Mouse (Mus musculus) cerebral cortex, adult 2 months (tissue): ENCODE measurements around the gene Sucla2.

Source experiments
- WGBS: fragments of 180-500 bp; shearing (Covaris S2); methylation state at CpG from one replicate; pipeline ENCODE4 v1.1.7; 2018; 5-methylcytosine and 5-hydroxymethylcytosine counted together

Gene Sucla2

DNA sequence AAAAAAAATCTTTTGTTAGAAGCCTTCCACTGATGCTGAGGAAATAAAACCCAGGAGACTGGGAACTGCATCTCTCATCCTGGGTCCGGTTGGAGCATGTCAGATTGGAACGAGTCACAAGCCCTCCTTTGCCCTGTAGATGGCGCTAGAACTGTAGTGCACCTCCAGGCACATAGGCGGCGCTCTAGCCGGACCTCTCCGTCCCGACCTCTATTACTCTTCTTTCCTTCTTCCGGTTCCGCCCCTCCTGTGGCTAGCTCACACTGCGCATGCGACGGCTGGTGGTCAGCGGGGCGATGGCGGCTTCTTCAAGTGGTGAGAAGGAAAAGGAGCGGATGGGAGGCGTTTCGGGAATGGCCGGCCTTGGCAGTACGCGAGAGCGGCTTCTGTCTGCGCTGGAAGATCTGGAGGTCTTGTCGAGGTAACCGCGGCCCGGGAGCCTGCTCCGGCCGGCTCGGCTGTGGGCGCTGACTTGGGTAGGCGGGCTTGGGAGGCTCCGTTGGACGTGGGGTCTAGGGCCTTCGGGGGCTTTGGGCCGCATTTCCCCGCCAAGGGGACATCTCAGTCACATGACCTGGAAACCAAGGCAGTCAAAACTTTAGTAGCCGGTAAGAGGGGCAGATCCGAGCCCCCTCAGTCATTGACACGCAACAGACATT is 15.2 kb upstream of the Sucla2 start, which contains the start of gene Med4:
Gene Med4, plus strand, starts transcription at position 261 of the 659 bp plus-strand sequence.
- WGBS = under 1% methylated on average over 41 of the region's 41 CpGs

DNA sequence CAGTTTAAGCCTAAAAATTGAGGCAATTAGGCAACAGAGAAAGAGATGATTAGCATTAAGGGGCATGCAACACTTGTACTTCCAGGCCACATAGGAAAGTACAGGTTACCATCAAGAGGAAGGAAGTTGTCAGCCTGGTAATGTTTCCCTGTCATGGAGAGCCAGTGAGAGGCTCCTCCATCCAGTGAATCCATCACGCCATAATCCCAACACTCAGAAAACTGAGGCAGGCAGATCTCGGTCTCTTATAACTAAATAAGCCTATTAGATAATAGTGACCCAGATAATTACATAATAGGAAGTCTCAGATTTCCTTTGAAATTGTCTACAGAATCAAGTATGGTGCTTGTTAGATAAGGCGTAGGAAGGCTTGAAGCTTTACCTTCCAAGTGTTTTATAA is 983 bp upstream of the Sucla2 start:
- WGBS = 65% methylated on average over 3 of the region's 3 CpGs

DNA sequence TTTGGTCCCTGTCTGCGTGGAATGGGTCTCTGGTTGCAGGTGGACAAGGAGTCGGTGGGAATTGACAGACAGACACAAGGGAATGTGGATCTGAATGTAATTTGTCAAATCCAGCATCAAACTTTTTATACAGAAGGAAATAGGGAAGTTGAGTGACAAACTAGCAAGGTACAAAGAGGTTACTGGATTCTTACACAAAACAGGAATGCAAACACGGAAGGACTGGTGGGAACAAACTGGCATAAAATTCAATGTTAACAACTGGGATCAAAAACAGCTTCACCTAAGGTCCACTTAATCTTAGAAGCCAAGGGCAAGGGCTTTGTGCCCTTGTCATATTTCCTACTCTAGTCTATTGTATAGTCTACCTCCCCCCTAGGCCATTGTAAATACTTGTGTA is 3.5 kb downstream of the Sucla2 start:
- WGBS = 88% methylated on average over 3 of the region's 3 CpGs

DNA sequence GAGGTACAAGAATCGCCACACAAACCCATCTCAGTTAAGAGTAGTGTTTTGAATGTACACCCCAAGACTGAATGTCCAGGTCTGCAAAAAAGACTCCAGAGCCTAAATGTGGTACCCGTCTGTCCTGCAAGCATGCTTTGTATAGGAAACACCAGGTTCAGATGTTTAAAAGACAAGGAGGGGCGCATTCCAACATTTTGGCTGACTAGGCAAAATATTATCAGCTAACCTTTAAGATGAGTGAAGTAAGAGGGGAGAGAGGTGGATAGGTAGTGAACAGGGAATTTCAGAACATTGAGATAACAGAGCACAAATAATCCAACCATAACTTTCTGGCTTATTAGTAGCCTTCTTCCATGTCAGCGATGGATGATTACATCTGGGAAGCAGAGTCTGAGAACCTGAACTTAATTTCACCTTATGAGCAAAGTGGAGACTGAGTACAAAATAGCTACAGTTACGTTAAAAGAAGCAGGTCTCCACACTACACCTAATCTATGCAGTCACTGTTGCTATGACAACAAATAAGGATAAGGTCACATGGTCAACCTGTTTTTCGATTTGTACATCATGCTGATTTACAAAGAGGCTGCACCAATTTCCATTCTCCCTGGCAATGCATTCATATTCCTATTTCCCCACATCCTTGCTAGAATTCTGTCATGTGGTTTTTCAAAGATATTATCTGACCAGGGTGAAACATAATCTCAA is 8.8 kb downstream of the Sucla2 start:
- 70% methylated on average over 6 of the region's 6 CpGs for WGBS

DNA sequence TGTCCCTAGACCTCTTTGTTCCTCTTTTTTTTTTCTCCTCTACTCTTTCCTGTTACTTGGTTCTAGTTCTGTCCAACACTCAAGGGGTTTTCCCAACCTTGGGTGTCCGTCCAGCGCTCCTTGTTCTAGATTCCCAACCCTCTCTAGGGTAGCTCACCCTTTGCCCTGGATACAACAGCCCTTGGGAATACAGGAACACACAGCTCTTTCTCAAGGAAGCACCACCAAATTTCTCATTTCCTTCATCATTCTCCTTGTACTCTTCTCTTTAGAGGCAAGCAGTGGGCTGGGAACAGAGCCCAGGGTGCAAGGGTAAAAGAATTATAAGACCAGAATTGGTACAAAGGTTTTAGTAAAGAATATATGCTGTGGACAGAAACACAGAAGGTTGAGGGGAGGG is 10.5 kb downstream of the Sucla2 start:
- 84% methylated on average over 2 of the region's 2 CpGs for WGBS

DNA sequence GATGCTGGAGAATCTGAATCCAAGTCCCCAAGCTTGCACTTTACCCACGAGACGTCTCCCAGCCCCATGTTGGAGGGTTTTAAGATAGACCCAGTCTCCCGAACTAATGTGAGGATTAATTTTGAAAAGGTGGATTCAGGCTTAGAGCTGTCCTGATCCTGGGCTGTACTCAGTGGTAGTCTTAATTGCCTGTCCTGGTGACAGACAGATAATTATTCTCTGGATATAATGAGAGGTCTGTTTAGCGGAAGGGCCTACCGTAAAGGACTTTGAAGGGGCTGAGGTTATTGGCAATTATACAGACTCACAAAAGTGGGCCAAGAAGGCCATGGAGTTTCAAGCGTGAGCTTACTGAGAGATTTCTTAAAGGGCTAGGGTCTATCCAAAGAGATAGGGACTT is 18.7 kb downstream of the Sucla2 start:
- 66% methylated on average over 6 of the region's 6 CpGs for WGBS

DNA sequence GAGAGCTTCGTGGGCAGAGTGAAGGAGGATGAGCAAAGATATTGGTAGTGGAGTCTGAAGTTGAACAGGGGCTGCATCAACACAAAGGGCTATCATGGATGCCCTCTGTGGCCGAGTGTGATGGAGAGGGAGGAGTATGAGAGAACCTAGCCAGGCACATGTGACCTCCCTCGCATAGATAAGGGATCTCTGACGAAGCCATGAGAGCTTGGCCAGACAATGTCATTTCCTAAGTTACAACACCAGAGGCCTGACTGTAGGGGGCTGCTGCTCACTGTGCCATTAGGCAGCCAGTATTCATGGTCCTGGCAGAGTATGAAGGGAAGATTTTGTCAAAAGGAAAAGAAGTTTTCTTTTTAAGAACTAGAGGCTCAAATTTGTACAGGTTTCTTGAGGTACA is 21.9 kb downstream of the Sucla2 start:
- 62% methylated on average over 4 of the region's 4 CpGs for WGBS

DNA sequence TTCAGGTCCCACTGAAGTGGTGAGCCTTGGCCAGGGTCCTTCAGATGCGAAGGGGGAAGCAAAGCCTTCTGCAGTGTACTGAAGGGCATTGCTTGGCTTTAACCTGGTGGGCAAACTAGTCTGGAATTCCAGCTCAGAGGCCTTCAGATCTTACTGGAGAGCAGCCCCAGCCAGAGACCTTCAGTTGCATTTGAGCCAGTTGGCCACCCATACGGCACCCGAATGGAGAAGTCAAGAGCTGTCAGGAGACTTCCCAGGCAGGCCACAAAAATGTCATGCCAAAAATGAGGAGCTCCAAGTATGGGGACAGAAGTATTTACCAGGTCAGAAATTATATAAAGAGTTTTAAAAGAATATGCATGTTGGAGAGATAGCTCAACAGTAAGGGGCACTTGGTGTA is 22.9 kb downstream of the Sucla2 start, which contains the start of gene Nudt15:
Gene Nudt15, minus strand, starts transcription at position 192 of the 400 bp plus-strand sequence.
- WGBS = 86% methylated on average over 3 of the region's 3 CpGs

DNA sequence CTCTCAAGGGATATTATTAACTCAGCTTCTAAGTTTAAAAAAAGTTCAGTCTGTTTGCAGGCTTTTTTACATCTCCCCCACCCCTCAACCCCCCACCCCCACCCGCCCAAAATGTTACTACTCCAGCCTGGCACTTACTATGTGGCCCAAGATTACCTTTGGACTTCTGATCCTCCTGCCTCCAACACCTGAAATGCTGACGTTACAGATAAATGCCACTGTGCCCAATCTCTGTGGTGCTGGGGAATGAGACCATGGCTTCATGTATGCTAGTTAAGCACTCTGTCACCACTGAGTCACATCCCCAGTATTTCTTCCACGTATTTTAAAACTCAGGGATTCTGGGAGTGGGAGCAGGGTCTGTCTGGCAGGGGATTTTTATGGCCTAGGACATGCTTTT is 25.2 kb downstream of the Sucla2 start:
- 64% methylated on average over 3 of the region's 3 CpGs for WGBS

DNA sequence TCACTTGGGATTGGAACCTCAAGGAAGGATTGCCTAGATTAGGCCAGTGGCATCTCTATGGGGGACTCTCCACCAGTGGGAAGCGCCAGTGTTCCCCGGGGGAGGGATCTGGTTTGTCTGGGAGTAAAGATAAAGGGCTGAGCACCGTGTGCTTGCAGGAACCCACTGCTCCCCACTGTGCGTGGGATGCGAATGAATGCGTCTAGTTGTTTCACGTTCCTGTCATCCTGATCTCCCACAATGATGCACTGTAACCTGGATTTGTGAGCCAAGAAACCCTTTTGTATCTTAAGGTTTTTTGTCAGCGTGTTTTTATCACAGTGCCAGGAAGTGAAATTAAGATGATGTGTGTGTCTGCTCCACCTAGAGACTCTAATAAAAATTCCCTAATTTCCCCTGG is 25.6 kb downstream of the Sucla2 start:
- WGBS = 32% methylated on average over 8 of the region's 8 CpGs

DNA sequence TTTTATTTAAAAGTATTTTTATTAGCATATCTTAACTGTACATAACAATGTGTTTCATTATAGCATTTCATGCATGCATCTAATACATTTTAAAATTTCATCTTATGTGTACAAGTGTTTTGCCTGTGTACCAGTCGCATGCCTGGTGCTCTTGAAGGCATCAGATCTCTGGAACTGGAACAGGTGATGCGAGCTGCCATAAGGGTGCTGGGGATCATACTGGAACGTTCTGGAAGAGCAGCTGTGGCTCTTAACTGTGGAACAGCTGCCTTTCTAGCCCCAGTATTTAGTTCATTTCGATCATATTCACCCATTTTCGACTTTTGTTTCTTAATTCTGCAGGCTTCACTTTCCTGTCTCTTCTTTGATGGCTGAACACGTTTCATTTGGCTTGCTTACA is 26.0 kb downstream of the Sucla2 start:
- 79% methylated on average over 6 of the region's 6 CpGs for WGBS

DNA sequence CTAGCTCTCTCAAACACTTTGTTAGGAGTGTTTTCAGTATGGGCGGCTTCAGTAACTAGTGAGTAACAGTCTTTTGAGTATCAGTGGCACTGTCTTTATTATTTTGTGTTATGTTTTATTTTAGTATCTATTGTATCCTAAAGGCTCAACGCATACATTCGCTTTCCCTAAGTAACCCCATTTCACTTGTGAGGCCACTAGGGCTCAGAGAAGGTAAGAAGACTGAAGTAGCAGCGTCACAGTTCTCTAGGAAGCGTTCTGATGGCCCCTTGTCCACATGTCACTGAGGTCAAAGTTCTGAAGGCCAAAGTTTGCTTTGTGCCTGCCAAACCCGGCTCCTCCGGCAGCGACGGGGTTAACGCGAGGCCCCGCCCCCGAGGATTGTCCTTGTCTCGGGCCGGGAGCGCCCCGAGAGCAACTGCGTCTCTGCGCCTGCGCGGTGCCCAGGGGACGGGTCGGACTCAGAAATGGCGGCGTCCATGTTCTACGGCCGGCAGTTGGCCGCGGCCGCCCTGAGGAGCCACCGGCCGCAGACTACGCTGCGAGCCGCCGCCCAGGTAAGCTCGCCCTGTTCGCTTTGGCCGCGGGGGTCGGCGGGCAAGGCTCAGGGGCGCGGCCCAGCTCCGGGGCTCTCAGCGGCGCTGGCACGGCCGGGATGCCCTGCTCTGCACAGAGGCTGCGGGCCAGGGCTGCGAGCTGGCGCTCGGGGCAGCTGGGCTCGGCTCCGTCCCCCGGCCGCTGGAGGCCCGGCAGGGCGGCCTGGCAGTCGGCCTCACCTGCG is 27.4 kb downstream of the Sucla2 start:
- 2% methylated on average over 61 of the region's 61 CpGs for WGBS

DNA sequence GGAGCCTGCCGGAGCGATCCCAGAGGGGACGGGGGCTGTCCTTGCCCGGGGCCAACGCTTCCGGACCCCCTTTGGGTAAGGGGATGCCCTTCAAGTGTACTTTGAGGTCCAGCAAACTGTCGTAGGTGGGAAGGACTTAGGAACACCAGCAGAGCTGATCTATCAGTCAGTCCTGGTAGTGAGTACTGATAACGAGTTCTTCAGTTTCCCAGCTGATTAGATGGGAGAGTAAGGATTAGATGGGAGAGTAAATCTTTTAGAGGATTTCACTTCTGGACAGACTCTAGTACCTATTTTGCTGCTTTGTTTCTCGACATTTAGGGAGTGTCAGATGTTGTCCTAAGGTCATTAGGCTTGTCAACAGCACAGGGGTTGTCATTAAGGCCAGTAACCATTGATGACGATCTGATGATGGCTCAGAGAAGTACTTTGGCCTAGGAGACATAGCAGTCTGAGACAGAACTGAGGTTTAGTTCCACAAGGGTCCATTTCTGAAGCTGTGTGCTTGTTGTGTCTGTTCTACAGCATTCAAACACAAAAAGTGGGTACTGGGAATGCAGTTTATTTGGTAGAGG is 28.1 kb downstream of the Sucla2 start:
- WGBS = 1% methylated on average over 10 of the region's 10 CpGs

DNA sequence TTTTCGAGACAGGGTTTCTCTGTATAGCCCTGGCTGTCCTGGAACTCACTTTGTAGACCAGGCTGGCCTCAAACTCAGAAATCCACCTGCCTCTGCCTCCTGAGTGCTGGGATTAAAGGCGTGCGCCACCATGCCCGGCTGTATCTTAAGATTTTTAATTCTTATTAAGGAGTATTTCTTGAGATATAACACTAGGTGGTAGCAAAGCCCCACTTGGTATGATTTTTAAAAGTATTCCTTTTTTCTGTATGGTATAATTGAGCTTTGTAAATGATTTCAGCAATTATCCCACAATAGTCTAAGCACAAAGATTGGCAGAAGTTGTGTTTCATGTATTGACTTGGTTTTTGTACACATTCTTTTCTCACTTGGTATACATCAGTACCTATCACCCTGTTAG is 44.7 kb downstream of the Sucla2 start:
- 71% methylated on average over 4 of the region's 4 CpGs for WGBS

DNA sequence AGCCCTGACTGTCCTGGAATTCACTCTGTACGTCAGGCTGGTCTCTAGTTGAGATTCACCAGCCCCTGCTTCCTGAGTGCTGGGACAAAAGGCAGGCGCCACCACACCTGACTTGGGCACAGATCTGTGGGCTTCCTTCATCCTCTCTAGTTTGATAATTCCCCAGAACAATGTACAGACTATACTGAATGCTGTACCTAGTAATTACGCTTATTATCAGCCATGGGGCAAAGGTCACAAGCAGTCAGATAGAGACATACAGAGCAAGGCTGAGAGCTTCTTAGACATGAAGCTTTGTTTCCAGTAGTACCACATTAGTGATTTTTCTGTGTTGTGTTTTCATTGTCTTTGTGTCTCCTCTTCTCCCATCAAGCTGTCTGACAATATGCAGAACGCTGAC is 46.0 kb downstream of the Sucla2 start:
- WGBS = 97% methylated on average over 4 of the region's 4 CpGs

DNA sequence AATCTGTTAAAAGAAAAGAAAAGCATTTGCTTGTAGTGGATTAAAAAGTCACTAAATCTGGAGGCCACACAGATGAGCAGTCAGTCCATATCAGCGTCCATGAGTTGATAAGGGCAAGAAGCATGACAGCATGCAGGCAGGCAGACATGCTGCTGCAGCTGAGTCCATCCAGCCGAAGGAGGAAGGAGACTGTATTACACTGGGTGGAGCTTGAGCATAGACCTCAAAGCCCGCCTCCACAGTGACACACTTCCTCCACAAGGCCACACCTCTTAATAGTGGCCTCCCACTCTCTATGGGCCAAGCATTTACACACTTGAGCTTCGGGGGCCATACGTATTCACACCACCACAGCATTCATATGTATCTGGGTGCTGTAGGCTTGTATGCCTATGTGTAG is 48.9 kb downstream of the Sucla2 start:
- WGBS = 87% methylated on average over 5 of the region's 5 CpGs

DNA sequence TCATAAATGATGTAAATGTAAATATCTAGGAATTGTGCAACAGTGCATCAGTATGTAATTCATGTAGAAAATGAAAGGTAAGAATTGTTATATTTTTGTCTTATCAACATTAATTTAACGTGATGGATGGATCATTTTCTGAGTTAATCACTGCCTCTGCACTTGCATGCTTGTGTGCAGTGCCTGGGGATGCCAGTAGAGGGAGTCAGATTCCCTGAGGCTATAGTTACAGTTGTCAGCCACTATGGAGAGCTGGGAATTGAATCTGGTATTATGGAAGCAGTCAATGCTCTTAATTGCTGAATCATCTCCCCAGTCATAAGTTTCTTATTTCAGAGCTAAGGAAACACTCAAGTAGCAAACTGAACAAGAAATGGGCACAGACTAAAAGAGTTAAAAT is 63.0 kb downstream of the Sucla2 start:
- 77% methylated on average over 1 of the region's 1 CpGs for WGBS

DNA sequence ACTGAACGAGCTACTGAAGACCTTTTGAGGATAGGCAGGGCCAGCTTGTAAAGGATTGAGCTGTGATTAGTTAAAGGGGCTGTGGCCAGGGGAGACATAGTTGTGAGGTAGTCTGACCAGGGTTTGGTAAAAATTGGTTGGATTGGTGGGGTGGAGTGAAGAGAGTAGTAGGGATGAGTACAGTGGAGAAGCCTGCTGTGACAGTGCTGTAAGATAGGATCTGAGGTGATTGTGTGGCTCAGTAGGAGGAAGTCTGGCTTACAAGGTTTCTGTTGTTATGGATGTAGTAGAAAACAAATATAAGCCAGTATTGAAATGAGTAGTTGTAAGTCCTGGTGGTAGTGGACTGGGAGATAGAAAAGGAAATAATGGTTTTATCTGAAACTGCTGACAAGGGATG is 67.0 kb downstream of the Sucla2 start:
- 89% methylated on average over 1 of the region's 1 CpGs for WGBS

DNA sequence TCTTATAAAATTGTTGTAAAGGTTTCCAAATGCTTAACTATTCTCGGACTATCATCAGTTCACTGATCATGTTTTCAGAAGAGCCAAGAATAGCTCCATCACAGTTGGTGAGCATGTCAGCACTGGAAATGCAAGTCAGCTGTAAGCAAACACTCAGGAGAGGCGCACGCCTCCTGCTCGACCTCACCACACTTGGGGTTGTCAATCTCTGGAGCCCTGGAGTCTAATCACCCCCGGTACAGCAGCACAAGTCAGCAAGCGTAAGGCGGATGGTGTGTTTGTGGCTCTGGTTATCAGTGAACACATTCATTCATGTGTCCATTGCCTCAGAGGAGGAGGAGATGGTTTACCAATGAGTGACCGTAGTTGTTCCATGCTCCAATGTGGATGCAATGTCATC is 74.6 kb downstream of the Sucla2 start:
- WGBS = 82% methylated on average over 8 of the region's 8 CpGs

DNA sequence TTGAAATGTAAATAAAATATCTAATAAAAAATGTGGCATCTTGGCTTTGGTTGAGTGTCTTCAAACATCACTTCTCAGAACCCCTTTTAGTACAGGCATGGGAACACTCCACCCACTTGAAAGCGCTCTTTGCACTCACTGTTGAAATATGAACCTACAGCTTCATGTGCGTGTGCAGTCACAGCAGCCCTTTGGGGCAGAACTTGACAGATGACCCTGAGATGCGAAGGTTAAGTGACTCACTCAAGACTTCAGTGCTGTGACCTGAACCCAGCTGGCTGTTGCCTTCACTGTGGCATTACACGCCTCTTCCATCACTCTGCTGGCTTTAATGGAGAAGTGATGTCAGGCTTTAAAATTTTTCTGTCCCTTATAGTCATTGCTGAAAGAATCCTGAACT is 82.6 kb downstream of the Sucla2 start:
- 84% methylated on average over 4 of the region's 4 CpGs for WGBS

DNA sequence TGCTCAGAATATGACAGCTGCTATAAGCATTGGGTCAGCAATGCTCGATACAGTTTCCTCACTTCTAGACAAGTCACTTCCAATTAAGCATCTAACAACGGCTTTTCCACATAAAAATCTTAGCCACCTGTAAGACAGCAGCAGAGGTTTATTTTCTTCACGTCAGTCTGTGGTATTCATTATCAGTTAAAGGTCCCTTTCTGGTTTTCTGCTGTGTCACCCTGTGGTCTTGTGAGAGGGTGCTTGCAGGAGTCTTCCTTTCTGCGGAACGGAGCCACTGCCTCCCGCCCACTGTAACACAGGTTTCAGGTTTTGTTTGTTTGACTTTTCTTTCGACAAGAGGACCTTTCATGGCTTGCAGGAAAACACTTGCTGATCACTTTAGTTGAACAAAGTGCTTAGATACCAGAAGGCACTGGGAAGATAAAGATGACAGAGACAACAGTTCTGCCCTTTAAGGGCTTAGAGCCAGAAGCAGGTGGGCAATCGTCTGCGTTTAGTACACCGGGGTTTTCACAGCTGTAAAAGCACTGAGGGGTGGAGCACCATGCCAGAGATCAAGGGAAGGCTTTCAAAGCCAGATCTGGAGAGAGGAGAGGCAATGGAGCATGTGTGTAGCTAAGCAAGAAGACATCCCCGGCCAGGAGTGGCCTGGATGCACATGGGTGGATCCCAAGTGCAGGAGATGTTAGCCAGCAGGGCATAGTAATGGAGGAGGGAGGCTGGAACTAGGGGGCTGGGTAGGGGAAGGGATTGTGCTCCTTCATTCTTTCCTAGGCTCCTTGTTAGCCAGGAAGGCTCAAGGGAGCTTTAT is 83.8 kb downstream of the Sucla2 start:
- 52% methylated on average over 11 of the region's 11 CpGs for WGBS

DNA sequence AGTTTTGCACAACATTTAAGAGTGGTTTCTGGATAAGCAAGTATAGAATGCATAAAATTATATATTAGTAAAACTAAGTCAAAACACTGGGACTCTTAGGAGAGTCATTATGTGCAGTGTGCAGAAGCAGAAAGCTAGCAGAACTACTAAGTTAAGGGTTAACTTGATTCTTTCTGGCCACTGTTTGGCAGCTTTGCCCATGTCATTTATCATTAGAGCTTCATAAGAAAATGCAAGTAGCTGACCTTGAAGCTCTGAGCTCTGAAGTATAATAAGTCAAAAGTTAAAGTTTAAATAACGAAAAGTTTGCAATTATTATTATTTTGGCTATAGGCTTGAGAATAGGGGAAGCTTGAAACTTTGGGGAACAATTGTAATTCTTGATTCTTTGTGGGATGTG is 89.8 kb downstream of the Sucla2 start:
- 84% methylated on average over 1 of the region's 1 CpGs for WGBS
